Mouse (Mus musculus): ENCODE measurements around the gene Trmt61a. TPM values are rescaled to one million over a fixed set of nuclear protein-coding genes. Genes with fewer than 3 reads are reported as not detected.
A peak's percentile ranks its signal among the peaks of the same experiment; 100 is the strongest.

Trmt61a gene
- polyA plus RNA-seq, 1 experiment = 24.9 TPM

DNA sequence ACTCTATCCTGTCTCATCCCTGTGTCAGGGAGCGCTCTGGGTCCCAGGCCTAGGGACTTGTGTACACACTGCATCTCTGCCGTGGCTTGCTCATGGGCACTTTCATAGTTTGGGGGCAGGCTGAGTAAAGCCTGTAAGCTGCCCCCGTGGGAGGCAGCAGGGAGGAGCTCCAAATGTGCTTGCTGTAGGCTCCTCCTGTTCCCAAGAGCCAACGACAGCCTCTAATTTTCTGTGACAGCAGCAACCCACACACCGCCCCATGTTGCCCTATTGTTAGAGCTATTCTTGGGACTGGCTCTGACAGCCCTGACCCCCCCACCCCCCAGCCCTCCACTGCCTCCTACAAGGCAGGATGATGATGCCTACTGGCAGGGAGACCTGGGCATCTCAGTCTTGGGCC lies 4.1 kb downstream of the Trmt61a start:
- H3K27ac ChIP-seq (ENCODE audit: insufficient read depth, low read depth, low read length) = peak overlapping the region; percentile 85
- no peak overlapping the region for H3K4me3 ChIP-seq (ENCODE audit: low read depth, low read length)
- WGBS = 78% methylated on average over 5 of the region's 5 CpGs
- peaks cover 24% of the 10 kb centered on the region for H3K4me1 ChIP-seq (ENCODE audit: control insufficient read depth, insufficient read depth, insufficient read length, low read length)
- TF ChIP-seq POLR2A (IDR thresholded peaks at IDR 0.05; ENCODE audit: low read depth, low read length) = no peak
- no peak for TF ChIP-seq CTCF (IDR thresholded peaks at IDR 0.05; ENCODE audit: extremely low read depth, insufficient read length, insufficient replicate concordance, low read depth, low read length)
- H3K36me3 ChIP-seq (ENCODE audit: control insufficient read depth, insufficient read depth, low read length) = peaks cover 11% of the 10 kb centered on the region
- no peaks in the 10 kb centered on the region for H3K27me3 ChIP-seq (ENCODE audit: control insufficient read depth, insufficient read depth, low read length)

DNA sequence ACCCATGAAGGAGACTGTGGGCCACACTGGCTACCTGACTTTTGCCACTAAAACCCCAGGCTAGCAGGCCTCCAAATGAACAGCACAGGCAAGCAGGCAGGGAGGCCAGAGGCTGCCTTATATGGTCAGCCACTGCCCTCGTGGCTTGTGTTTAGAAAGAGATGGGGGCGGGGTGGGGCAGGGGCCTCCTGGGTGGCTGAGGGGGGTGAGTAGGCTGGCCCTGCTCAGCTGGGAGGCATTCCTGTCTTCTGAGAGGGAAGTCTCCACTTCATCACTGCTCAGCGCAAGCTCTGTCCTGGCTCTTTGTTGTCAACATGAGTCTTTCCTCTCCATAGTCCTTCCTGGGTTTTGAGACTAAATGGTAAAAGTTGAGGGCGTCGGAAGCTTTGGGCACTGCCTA lies 4.9 kb downstream of the Trmt61a start:
- TF ChIP-seq POLR2A (IDR thresholded peaks at IDR 0.05; ENCODE audit: low read depth, low read length) (no peak), CTCF (IDR thresholded peaks at IDR 0.05; ENCODE audit: extremely low read depth, insufficient read length, insufficient replicate concordance, low read depth, low read length) (no peak)
- H3K27me3 ChIP-seq (ENCODE audit: control insufficient read depth, insufficient read depth, low read length) = no peaks in the 10 kb centered on the region
- H3K36me3 ChIP-seq (ENCODE audit: control insufficient read depth, insufficient read depth, low read length) = peaks cover 11% of the 10 kb centered on the region
- H3K4me1 ChIP-seq (ENCODE audit: control insufficient read depth, insufficient read depth, insufficient read length, low read length) = peaks cover 27% of the 10 kb centered on the region
- H3K4me3 ChIP-seq (ENCODE audit: low read depth, low read length) = no peak overlapping the region
- WGBS = 71% methylated on average over 5 of the region's 5 CpGs
- peak overlapping the region; percentile 85 for H3K27ac ChIP-seq (ENCODE audit: insufficient read depth, low read depth, low read length)

DNA sequence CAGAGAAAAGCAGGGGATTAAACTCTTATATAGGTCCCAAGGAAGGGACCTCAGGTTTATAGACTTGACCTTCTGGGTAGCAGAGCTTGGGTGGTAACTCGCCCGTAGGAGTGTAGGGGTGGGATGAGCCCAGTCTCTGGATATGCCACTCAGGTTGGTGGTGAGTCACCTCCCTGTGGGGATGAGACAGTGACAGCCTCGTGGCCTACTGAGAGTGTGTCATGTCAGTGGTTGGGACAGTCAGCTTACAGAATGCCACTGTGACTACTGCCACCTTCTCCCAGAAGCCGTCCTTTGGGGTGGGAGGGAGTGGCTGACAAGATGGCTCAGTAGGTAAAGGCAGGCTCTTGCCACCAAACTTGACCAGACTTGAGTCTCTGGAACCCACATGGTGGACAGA lies 8.5 kb downstream of the Trmt61a start:
- Histone ChIP-seq H3K27ac (ENCODE audit: insufficient read depth, low read depth, low read length) (peak overlapping the region; percentile 91), H3K4me1 (ENCODE audit: control insufficient read depth, insufficient read depth, insufficient read length, low read length) (peaks cover 43% of the 10 kb centered on the region)
- TF ChIP-seq POLR2A (IDR thresholded peaks at IDR 0.05; ENCODE audit: low read depth, low read length) (no peak), CTCF (IDR thresholded peaks at IDR 0.05; ENCODE audit: extremely low read depth, insufficient read length, insufficient replicate concordance, low read depth, low read length) (no peak)

DNA sequence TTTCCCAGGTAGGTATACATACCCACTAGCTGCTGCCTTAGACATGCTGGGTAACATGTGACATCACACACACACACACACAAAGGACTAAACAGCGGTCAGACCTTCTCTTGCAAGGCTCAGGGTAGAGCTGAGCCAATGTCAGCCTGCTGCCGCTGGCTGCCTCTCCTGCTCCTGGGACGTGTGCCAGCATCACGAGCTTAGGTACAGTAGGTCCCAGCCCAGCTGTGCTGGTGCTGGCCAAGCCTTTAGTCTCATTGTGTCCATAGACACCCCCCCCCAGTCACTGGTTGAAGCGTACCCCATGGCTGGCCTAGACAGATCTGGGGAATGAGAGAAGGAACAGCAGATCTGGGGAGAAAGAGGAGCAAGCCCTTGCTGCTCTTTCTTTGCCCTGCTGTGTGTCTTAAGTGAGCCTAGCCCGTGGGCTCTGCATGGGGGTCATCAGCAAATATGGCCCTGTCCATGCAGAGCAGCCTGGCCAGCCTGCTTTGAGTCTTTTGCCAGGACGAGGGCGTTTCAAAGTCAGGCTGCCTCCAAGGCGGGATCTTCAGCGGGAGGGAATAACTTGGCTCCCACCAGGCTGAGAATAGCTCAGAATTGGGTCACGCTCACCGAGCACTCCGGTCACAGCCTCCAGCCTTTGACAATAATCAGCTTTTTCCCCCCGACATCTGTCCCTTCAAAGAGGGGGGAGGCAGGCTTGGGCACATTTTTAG lies 9.6 kb downstream of the Trmt61a start:
- WGBS = 23% methylated on average over 14 of the region's 14 CpGs
- peaks cover 4% of the 10 kb centered on the region; the same call in 1 of the 2 replicates for H3K36me3 ChIP-seq (ENCODE audit: control insufficient read depth, insufficient read depth, low read length)
- peak overlapping the region; percentile 91 for H3K27ac ChIP-seq (ENCODE audit: insufficient read depth, low read depth, low read length)
- TF ChIP-seq POLR2A (IDR thresholded peaks at IDR 0.05; ENCODE audit: low read depth, low read length) (no peak), CTCF (IDR thresholded peaks at IDR 0.05; ENCODE audit: extremely low read depth, insufficient read length, insufficient replicate concordance, low read depth, low read length) (no peak)
- H3K4me3 ChIP-seq (ENCODE audit: low read depth, low read length) = no peak overlapping the region
- H3K4me1 ChIP-seq (ENCODE audit: control insufficient read depth, insufficient read depth, insufficient read length, low read length) = peaks cover 50% of the 10 kb centered on the region
- H3K27me3 ChIP-seq (ENCODE audit: control insufficient read depth, insufficient read depth, low read length) = no peaks in the 10 kb centered on the region

More for the DNA sequence above, 8.5 kb downstream of the Trmt61a start:
- 49% methylated on average over 4 of the region's 4 CpGs for WGBS
- no peak overlapping the region for H3K4me3 ChIP-seq (ENCODE audit: low read depth, low read length)
- H3K27me3 ChIP-seq (ENCODE audit: control insufficient read depth, insufficient read depth, low read length) = no peaks in the 10 kb centered on the region
- H3K36me3 ChIP-seq (ENCODE audit: control insufficient read depth, insufficient read depth, low read length) = peaks cover 5% of the 10 kb centered on the region; the same call in 1 of the 2 replicates

DNA sequence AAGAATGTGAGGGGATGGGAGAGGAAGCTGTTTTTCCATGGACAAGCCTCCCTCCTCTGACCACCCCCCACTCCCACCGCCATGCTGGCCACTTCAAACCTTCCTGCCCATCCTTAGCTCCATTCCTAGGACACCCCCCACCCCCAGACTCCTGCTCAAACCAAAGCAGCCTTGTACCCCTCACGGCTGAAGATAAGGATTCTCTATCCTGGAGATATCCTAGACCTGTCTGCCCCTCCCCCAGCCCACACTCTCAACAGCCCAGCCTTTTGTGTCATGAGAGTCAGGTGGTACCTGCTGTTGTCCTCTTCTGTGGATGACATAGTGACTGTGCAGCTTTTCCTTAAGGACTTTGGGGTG lies 10.1 kb downstream of the Trmt61a start:
- TF ChIP-seq CTCF (IDR thresholded peaks at IDR 0.05; ENCODE audit: extremely low read depth, insufficient read length, insufficient replicate concordance, low read depth, low read length) (no peak), POLR2A (IDR thresholded peaks at IDR 0.05; ENCODE audit: low read depth, low read length) (no peak)
- Histone ChIP-seq H3K36me3 (ENCODE audit: control insufficient read depth, insufficient read depth, low read length) (0 out of 2 replicates have a peak, but pooled peaks cover 1% of the 10 kb centered on the region), H3K27ac (ENCODE audit: insufficient read depth, low read depth, low read length) (peak overlapping the region; percentile 91), H3K4me3 (ENCODE audit: low read depth, low read length) (no peak overlapping the region), H3K27me3 (ENCODE audit: control insufficient read depth, insufficient read depth, low read length) (no peaks in the 10 kb centered on the region), H3K4me1 (ENCODE audit: control insufficient read depth, insufficient read depth, insufficient read length, low read length) (peaks cover 50% of the 10 kb centered on the region)
- 40% methylated on average over 2 of the region's 2 CpGs for WGBS

DNA sequence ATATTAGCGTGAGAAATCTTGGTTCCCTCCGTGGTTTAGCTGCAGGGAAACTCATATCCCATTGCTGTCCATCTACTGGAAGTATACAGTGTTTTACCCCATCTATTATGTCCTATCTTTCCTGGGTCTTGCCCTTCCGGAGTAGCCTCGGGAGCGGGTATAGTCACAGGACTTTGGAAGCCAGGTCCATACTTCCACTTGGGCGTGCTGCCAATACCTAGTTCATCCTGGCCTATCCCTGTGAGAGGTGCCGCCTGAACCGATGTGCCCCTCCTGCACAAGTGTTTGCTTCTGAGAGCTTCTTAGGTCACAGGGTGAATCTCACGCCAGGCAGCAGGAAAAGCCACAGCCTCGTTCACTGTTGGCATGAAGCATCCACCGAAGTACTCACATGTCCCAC lies 11.5 kb downstream of the Trmt61a start:
- WGBS = 27% methylated on average over 11 of the region's 11 CpGs
- Histone ChIP-seq H3K4me1 (ENCODE audit: control insufficient read depth, insufficient read depth, insufficient read length, low read length) (peaks cover 50% of the 10 kb centered on the region), H3K27ac (ENCODE audit: insufficient read depth, low read depth, low read length) (peak overlapping the region; percentile 75)

DNA sequence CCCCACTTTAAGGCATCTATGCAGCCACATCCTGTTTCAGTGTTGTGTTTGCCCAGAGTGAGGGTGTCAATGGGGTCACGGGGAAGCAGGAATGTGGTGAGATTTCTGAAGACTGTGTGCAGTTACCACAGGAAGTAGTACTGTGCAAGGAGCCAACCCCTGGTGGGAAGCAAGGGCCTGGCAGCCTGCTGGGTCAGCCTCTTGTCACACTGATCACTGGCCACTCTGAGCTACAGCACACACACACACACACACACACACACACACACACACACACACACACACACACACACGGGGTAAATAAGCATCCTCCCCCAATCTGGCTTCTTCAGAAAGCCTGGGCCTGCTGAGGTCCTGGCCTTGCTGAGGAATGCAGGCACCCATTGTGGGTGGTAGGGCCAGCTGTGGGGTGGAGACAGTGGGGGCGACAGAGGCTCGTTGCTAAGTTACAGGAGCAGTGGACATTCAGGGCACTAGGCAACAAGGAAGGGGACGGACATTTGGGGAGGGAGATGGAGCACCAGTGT lies 13.5 kb downstream of the Trmt61a start:
- Histone ChIP-seq H3K27ac (ENCODE audit: insufficient read depth, low read depth, low read length) (peak overlapping the region; percentile 17; the same call in 1 of the 2 replicates), H3K36me3 (ENCODE audit: control insufficient read depth, insufficient read depth, low read length) (no peaks in the 10 kb centered on the region), H3K4me3 (ENCODE audit: low read depth, low read length) (no peak overlapping the region), H3K27me3 (ENCODE audit: control insufficient read depth, insufficient read depth, low read length) (no peaks in the 10 kb centered on the region), H3K4me1 (ENCODE audit: control insufficient read depth, insufficient read depth, insufficient read length, low read length) (peaks cover 50% of the 10 kb centered on the region)
- 63% methylated on average over 5 of the region's 5 CpGs for WGBS
- TF ChIP-seq CTCF (IDR thresholded peaks at IDR 0.05; ENCODE audit: extremely low read depth, insufficient read length, insufficient replicate concordance, low read depth, low read length) (no peak), POLR2A (IDR thresholded peaks at IDR 0.05; ENCODE audit: low read depth, low read length) (no peak)

More for the DNA sequence above, 11.5 kb downstream of the Trmt61a start:
- Histone ChIP-seq H3K27me3 (ENCODE audit: control insufficient read depth, insufficient read depth, low read length) (no peaks in the 10 kb centered on the region), H3K36me3 (ENCODE audit: control insufficient read depth, insufficient read depth, low read length) (no peaks in the 10 kb centered on the region), H3K4me3 (ENCODE audit: low read depth, low read length) (no peak overlapping the region)
- no peak for TF ChIP-seq POLR2A (IDR thresholded peaks at IDR 0.05; ENCODE audit: low read depth, low read length)
- no peak for TF ChIP-seq CTCF (IDR thresholded peaks at IDR 0.05; ENCODE audit: extremely low read depth, insufficient read length, insufficient replicate concordance, low read depth, low read length)
